Mouse (Mus musculus) forebrain, embryonic 16.5 days (tissue): ENCODE measurements around the gene Cttnbp2. TPM values are rescaled to one million over a fixed set of nuclear protein-coding genes. Genes with fewer than 3 reads are reported as not detected.
A peak's percentile ranks its signal among the peaks of the same experiment; 100 is the strongest.

Source experiments
- ATAC-seq: fragments of 200-750 bp; cut with Nextera tagmentation; 2 replicates; pipeline ENCODE4 v1.8.0; 2017; ENCODE audit warnings: mild to moderate bottlenecking, moderate library complexity
- H3K27ac ChIP-seq: fragments of 300-500 bp; sonication (generic); 2 replicates; pipeline ENCODE4 v1.5.1; 2014; ENCODE audit warnings: low read length, control low read depth
- H3K27me3 ChIP-seq: fragments of 300-500 bp; sonication (generic); replicated peaks from 2 replicates; pipeline ENCODE4 v1.6.1; 2014; ENCODE audit warnings: low read length; ENCODE audit not compliant: control insufficient read depth, insufficient read depth
- H3K36me3 ChIP-seq: fragments of 300-500 bp; sonication (generic); 2 replicates; pipeline ENCODE4 v1.6.1; 2014; ENCODE audit not compliant: control insufficient read depth, insufficient read depth
- H3K4me1 ChIP-seq: fragments of 300-500 bp; sonication (generic); replicated peaks from 2 replicates; pipeline ENCODE4 v1.6.1; 2014; ENCODE audit warnings: low read length; ENCODE audit not compliant: control insufficient read depth, insufficient read depth
- H3K4me2 ChIP-seq: fragments of 300-500 bp; sonication (generic); 2 replicates; pipeline ENCODE4 v1.6.1; 2014; ENCODE audit warnings: mild to moderate bottlenecking, low read length, control low read depth
- H3K4me3 ChIP-seq: fragments of 300-500 bp; sonication (generic); replicated peaks from 2 replicates; pipeline ENCODE4 v1.5.1; 2014; ENCODE audit warnings: mild to moderate bottlenecking, low read length, control low read depth
- H3K9ac ChIP-seq: fragments of 300-500 bp; sonication (generic); replicated peaks from 2 replicates; pipeline ENCODE4 v1.6.1; 2014; ENCODE audit warnings: low read depth, low read length, control low read depth
- H3K9me3 ChIP-seq: fragments of 300-500 bp; sonication (generic); 2 replicates; pipeline ENCODE4 v1.6.1; 2016; ENCODE audit warnings: low read length; ENCODE audit not compliant: control insufficient read depth
- WGBS: fragments of 180-500 bp; shearing (Covaris S2); extraction: QIAGEN DNeasy Blood & Tissue Kit; methylation state at CpG from one replicate; pipeline ENCODE4 v1.1.7; 2014; 5-methylcytosine and 5-hydroxymethylcytosine counted together
- polyA plus RNA-seq: library from polyadenylated mRNA; unstranded; fragments of >200 nt; fragmentation: Nextera tagmentation; extraction: Ambion mirVana; gene quantifications from 2 replicates; pipeline ENCODE4 v1.2.1, GENCODE M21; 2015

The Cttnbp2 gene
- 124 and 134 TPM in 2 replicates for polyA plus RNA-seq

GRCm38 (mm10) chr6:18514480-18515352 lies at the start of gene Cttnbp2:
Cttnbp2 (minus strand) TSS chr6:18514843.
- H3K36me3 ChIP-seq = no peaks in the 10 kb centered on the region
- peak within 1 kb of the TSS; percentile 96 for H3K4me3 ChIP-seq
- H3K27ac ChIP-seq = peak within 1 kb of the TSS; percentile 93
- ATAC-seq = peak; percentile 95
- H3K9me3 ChIP-seq = no peaks in the 10 kb centered on the region
- under 1% methylated on average over 70 of the region's 70 CpGs for WGBS
- H3K4me2 ChIP-seq = peak within 1 kb of the TSS; percentile 59
- H3K9ac ChIP-seq = peak within 1 kb of the TSS; percentile 97
- peaks cover 27% of the 10 kb centered on the region for H3K4me1 ChIP-seq
- no peaks in the 10 kb centered on the region for H3K27me3 ChIP-seq

DNA sequence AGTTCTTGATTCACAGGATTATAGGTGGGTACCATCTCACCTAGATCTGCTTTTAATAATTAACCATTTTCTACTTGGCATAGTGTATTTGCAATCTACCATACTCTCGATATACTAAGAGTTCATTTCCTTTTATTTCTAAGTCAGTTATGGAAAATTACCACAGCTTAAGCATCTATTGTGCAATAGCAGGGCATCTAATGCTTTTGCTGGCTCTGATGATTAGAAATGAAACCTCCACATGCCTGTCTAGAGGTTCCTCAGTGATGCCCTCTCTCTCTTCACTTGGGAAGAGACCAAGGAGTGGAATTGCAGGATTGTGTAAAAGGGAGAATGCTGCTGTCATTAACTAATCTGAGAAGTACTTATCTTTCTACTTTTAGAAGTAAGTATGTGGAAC lies 44.4 kb upstream of the Cttnbp2 start:
- 96% methylated on average over 1 of the region's 1 CpGs for WGBS
- no peaks in the 10 kb centered on the region for H3K36me3 ChIP-seq

GRCm38 (mm10) chr6:18547516-18548465 lies 33.1 kb upstream of the Cttnbp2 start:
- no peak overlapping the region for H3K4me3 ChIP-seq
- ATAC-seq = peak; percentile 45; the same call in 1 of the 2 replicates
- H3K4me1 ChIP-seq = no peaks in the 10 kb centered on the region
- H3K27me3 ChIP-seq = no peaks in the 10 kb centered on the region
- no peaks in the 10 kb centered on the region for H3K9me3 ChIP-seq
- WGBS = 59% methylated on average over 24 of the region's 24 CpGs
- no peak overlapping the region for H3K9ac ChIP-seq
- H3K4me2 ChIP-seq = no peak overlapping the region
- no peaks in the 10 kb centered on the region for H3K36me3 ChIP-seq
- H3K27ac ChIP-seq = no peak overlapping the region

More for the DNA sequence above, 44.4 kb upstream of the Cttnbp2 start:
- no peak overlapping the region for H3K9ac ChIP-seq
- no peaks in the 10 kb centered on the region for H3K4me1 ChIP-seq
- no peaks in the 10 kb centered on the region for H3K27me3 ChIP-seq
- ATAC-seq = no peak
- no peaks in the 10 kb centered on the region for H3K9me3 ChIP-seq
- H3K4me2 ChIP-seq = no peak overlapping the region
- no peak overlapping the region for H3K4me3 ChIP-seq
- no peak overlapping the region for H3K27ac ChIP-seq

GRCm38 (mm10) chr6:18543878-18544277 lies 29.2 kb upstream of the Cttnbp2 start:
- Histone ChIP-seq H3K4me1 (no peaks in the 10 kb centered on the region), H3K9ac (no peak overlapping the region), H3K27me3 (no peaks in the 10 kb centered on the region), H3K4me3 (no peak overlapping the region), H3K9me3 (no peaks in the 10 kb centered on the region), H3K27ac (no peak overlapping the region), H3K4me2 (no peak overlapping the region), H3K36me3 (no peaks in the 10 kb centered on the region)
- ATAC-seq = no peak
- WGBS = 72% methylated on average over 2 of the region's 2 CpGs

DNA sequence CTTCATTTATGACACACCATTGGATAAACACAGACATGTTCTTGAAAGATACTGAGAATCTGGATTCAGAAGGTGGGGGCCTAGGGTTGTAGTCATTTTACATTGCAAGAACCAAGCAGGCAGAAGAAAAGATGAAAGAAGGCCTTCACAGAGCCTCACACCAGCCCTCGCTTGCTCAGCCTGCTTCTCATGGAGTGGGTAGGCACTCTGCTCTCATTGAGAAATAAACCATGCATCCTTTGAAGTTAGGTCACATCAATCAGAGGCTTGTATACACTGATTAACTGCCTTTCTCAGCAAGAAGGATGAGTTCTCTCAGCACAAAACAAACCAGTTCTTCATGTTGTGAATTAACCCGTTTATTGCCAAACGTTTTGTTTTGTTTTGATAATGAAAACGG lies 25.8 kb upstream of the Cttnbp2 start:
- Histone ChIP-seq H3K4me2 (no peak overlapping the region), H3K4me1 (no peaks in the 10 kb centered on the region), H3K27ac (no peak overlapping the region), H3K9ac (no peak overlapping the region), H3K9me3 (no peaks in the 10 kb centered on the region), H3K4me3 (no peak overlapping the region), H3K27me3 (no peaks in the 10 kb centered on the region), H3K36me3 (no peaks in the 10 kb centered on the region)
- no peak for ATAC-seq
- WGBS = 69% methylated on average over 4 of the region's 4 CpGs

DNA sequence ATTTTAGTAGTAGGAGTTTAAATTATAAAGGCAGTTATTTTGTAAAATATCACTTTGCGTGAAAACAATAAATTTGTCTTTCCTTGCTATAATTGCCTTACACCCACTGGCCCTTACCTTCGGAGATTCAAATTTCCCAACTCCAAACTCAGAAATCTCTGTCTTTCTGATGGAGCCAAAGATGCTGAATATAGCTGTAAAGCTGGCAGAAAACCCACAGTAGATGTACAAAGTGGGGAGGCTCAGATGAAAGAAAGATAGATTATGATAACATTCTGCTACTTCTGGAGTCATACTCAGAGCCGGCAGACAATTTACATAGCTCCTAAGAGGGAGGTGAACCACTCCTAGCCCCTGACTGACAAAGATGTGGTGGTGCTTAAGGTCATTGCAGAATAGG lies 15.8 kb upstream of the Cttnbp2 start:
- no peaks in the 10 kb centered on the region for H3K9me3 ChIP-seq
- H3K27ac ChIP-seq = no peak overlapping the region
- no peaks in the 10 kb centered on the region for H3K36me3 ChIP-seq
- H3K4me2 ChIP-seq = no peak overlapping the region
- WGBS = 91% methylated on average over 3 of the region's 3 CpGs
- H3K27me3 ChIP-seq = no peaks in the 10 kb centered on the region
- H3K4me1 ChIP-seq = no peaks in the 10 kb centered on the region
- no peak for ATAC-seq
- no peak overlapping the region for H3K4me3 ChIP-seq
- H3K9ac ChIP-seq = no peak overlapping the region

GRCm38 (mm10) chr6:18517626-18518025 lies 3.0 kb upstream of the Cttnbp2 start:
- peak overlapping the region; percentile 75 for H3K27ac ChIP-seq
- H3K36me3 ChIP-seq = no peaks in the 10 kb centered on the region
- no peak for ATAC-seq
- H3K4me1 ChIP-seq = peaks cover 17% of the 10 kb centered on the region
- H3K9me3 ChIP-seq = no peaks in the 10 kb centered on the region
- no peak overlapping the region for H3K9ac ChIP-seq
- H3K4me2 ChIP-seq = no peak overlapping the region
- H3K27me3 ChIP-seq = no peaks in the 10 kb centered on the region
- no peak overlapping the region for H3K4me3 ChIP-seq
- WGBS = 49% methylated on average over 2 of the region's 2 CpGs

DNA sequence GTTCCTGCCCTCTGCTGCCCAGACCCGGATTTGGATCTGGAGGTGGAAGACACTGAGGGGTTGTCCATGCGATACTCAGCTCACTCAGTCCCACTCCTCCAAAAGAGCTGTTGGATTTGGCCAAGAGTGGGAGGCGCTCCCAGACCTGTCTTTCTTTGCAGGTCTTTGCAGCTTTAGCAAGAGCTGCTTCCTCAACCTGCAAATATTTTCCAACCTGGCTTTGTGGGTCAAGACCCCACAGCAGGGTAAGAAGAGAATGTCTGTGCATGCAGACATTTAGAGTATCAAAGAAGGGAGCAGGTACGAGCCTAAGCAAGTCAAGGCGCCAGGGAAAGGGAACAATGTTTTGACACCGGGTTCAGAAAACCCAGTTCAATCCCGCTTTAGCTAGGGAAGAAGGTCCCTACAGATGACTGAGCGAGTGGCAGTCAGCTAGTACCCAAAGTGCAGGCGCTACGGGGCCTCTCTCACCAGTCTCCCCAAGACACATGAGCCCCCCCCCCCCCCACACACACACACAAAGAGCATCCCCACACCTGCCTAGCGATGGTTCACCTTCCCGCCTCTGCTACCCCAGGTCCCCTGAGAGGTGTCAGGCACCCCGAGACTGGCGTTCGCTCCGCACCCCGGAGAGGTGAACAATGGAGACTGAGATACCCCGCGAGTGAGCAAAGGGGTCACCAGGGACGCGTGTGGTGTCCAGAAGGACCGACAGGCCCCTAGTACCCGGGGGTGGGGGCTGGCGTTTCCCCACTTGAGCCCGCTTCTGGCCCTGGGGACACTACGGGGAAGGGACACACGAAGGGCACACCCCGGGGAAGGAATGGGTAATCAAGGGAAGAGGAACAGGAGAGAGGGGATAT lies 801 bp downstream of the Cttnbp2 start:
- H3K36me3 ChIP-seq = no peaks in the 10 kb centered on the region
- H3K9me3 ChIP-seq = no peaks in the 10 kb centered on the region
- H3K4me3 ChIP-seq = peak overlapping the region; percentile 96
- ATAC-seq = peak; percentile 46
- peak overlapping the region; percentile 97 for H3K9ac ChIP-seq
- peak overlapping the region; percentile 93 for H3K27ac ChIP-seq
- peak overlapping the region; percentile 59 for H3K4me2 ChIP-seq
- WGBS = under 1% methylated on average over 28 of the region's 28 CpGs
- H3K27me3 ChIP-seq = no peaks in the 10 kb centered on the region
- H3K4me1 ChIP-seq = peaks cover 27% of the 10 kb centered on the region
